In genomic region chr15:97324311-97324710, GRCm38 (mm10) we compare ENCODE assay signal across 26 mouse cellular contexts.
DNase-seq lines count a peak whose midpoint lies in the region; ATAC-seq and TF ChIP-seq lines count a peak whose summit lies in the region.
"Had no signal": no experiment of that assay in that cellular context is flagged by ENCODE, and none has a peak within 500 bp of the region (broad histone marks: within the 10 kb centered on the region; RNA-seq: fewer than 3 reads in every experiment).

No protein-coding gene starts in this region.

- WGBS in hindbrain, embryonic 14.5 days = 58% methylated on average over 9 of the region's 9 CpGs
- 75% methylated on average over 9 of the region's 9 CpGs for WGBS in hindbrain, embryonic 10.5 days
- WGBS in midbrain, embryonic 10.5 days = 75% methylated on average over 9 of the region's 9 CpGs
- WGBS in midbrain, embryonic 16.5 days = 49% methylated on average over 9 of the region's 9 CpGs
- WGBS in midbrain, postnatal 0 days = 45% methylated on average over 9 of the region's 9 CpGs

- H3K4me3 ChIP-seq in hindbrain, embryonic 14.5 days (replicated peaks; ENCODE audit: low read length) = no peak overlapping the region
- no peak overlapping the region for H3K4me3 ChIP-seq in hindbrain, embryonic 10.5 days
- H3K4me3 ChIP-seq in midbrain, embryonic 10.5 days = no peak overlapping the region
- no peak overlapping the region for H3K4me3 ChIP-seq in midbrain, embryonic 16.5 days (ENCODE audit: low read depth, low read length)
- no peak overlapping the region for H3K4me3 ChIP-seq in midbrain, postnatal 0 days (ENCODE audit: low read depth, low read length)
- H3K4me3 ChIP-seq: embryonic facial prominence, embryonic 15.5 days; heart, adult 2 months; hindbrain, embryonic 15.5 days; intestine, embryonic 15.5 days; layer of hippocampus, adult 2 months had no signal

- H3K36me3 ChIP-seq in hindbrain, embryonic 14.5 days (replicated peaks; ENCODE audit: control insufficient read depth, insufficient read depth) = no peaks in the 10 kb centered on the region
- H3K36me3 ChIP-seq in hindbrain, embryonic 10.5 days = no peaks in the 10 kb centered on the region
- H3K36me3 ChIP-seq in midbrain, embryonic 10.5 days = no peaks in the 10 kb centered on the region
- no peaks in the 10 kb centered on the region for H3K36me3 ChIP-seq in midbrain, embryonic 16.5 days (ENCODE audit: control insufficient read depth, insufficient read depth, low read length)
- no peaks in the 10 kb centered on the region for H3K36me3 ChIP-seq in midbrain, postnatal 0 days (ENCODE audit: insufficient read depth, low read length)
- H3K36me3 ChIP-seq: embryonic facial prominence, embryonic 15.5 days; G1E; heart, embryonic 13.5 days; hindbrain, embryonic 15.5 days; intestine, embryonic 15.5 days had no signal

- TF ChIP-seq CTCF in midbrain, postnatal 0 days (IDR thresholded peaks at IDR 0.05) = no peak

- 0 out of 2 replicates have a peak overlapping the region, but pooled peaks have one; percentile 7 for H3K27ac ChIP-seq in hindbrain, embryonic 14.5 days
- no peak overlapping the region for H3K27ac ChIP-seq in hindbrain, embryonic 10.5 days
- 0 out of 2 replicates have a peak overlapping the region, but pooled peaks have one; percentile 9 for H3K27ac ChIP-seq in midbrain, embryonic 10.5 days (replicated peaks)
- H3K27ac ChIP-seq in midbrain, embryonic 16.5 days (ENCODE audit: low read length) = no peak overlapping the region
- H3K27ac ChIP-seq in midbrain, postnatal 0 days (ENCODE audit: low read depth, low read length) = 0 out of 2 replicates have a peak overlapping the region, but pooled peaks have one; percentile 4
- H3K27ac ChIP-seq: embryonic facial prominence, embryonic 15.5 days; heart, adult 2 months; heart, embryonic 13.5 days; hindbrain, embryonic 15.5 days; intestine, embryonic 15.5 days; layer of hippocampus, adult 2 months; macrophage had no signal

- H3K4me1 ChIP-seq in hindbrain, embryonic 14.5 days (replicated peaks; ENCODE audit: control insufficient read depth, insufficient read depth, low read length) = no peaks in the 10 kb centered on the region
- 0 out of 2 replicates have a peak, but pooled peaks cover 5% of the 10 kb centered on the region for H3K4me1 ChIP-seq in hindbrain, embryonic 10.5 days (replicated peaks)
- peaks cover 5% of the 10 kb centered on the region; the same call in 1 of the 2 replicates for H3K4me1 ChIP-seq in midbrain, embryonic 10.5 days
- H3K4me1 ChIP-seq in midbrain, embryonic 16.5 days (ENCODE audit: control insufficient read depth, insufficient read depth, low read length) = peaks cover 7% of the 10 kb centered on the region
- peaks cover 3% of the 10 kb centered on the region; the same call in 1 of the 2 replicates for H3K4me1 ChIP-seq in midbrain, postnatal 0 days (ENCODE audit: insufficient read depth, low read length)
- H3K4me1 ChIP-seq: embryonic facial prominence, embryonic 15.5 days; heart, embryonic 13.5 days; hindbrain, embryonic 15.5 days; intestine, embryonic 15.5 days had no signal

- H3K27me3 ChIP-seq in hindbrain, embryonic 14.5 days (ENCODE audit: control insufficient read depth, insufficient read depth, low read length) = no peaks in the 10 kb centered on the region
- H3K27me3 ChIP-seq in hindbrain, embryonic 10.5 days (ENCODE audit: insufficient read depth, poor library complexity, severe bottlenecking) = no peaks in the 10 kb centered on the region
- H3K27me3 ChIP-seq in midbrain, embryonic 10.5 days (ENCODE audit: low read depth, poor library complexity, severe bottlenecking) = no peaks in the 10 kb centered on the region
- no peaks in the 10 kb centered on the region for H3K27me3 ChIP-seq in midbrain, embryonic 16.5 days (ENCODE audit: control insufficient read depth, insufficient read depth, low read depth, low read length)
- H3K27me3 ChIP-seq in midbrain, postnatal 0 days (ENCODE audit: insufficient read depth, low read length) = no peaks in the 10 kb centered on the region
- H3K27me3 ChIP-seq: CH12.LX; embryonic facial prominence, embryonic 15.5 days; heart, embryonic 13.5 days; hindbrain, embryonic 15.5 days; intestine, embryonic 15.5 days had no signal

- no peak for ATAC-seq in hindbrain, embryonic 14.5 days (ENCODE audit: low FRiP score)
- no peak; the same call in 1 of the 2 replicates for ATAC-seq in midbrain, embryonic 16.5 days
- no peak for ATAC-seq in midbrain, postnatal 0 days (ENCODE audit: low FRiP score)
- no peak for ATAC-seq in activated CD4-positive, CD25-positive, alpha-beta regulatory T cell, adult 4 months
- ATAC-seq: forebrain, embryonic 16.5 days; intestine, embryonic 15.5 days had no signal

- H3K4me2 ChIP-seq in hindbrain, embryonic 14.5 days (replicated peaks) = no peak overlapping the region
- H3K4me2 ChIP-seq in midbrain, embryonic 16.5 days (ENCODE audit: low read length) = no peak overlapping the region
- no peak overlapping the region for H3K4me2 ChIP-seq in midbrain, postnatal 0 days (ENCODE audit: low read depth, low read length, poor library complexity, severe bottlenecking)
- H3K4me2 ChIP-seq: embryonic facial prominence, embryonic 15.5 days; hindbrain, embryonic 15.5 days had no signal

- H3K9me3 ChIP-seq in hindbrain, embryonic 14.5 days (ENCODE audit: control insufficient read depth, low read length) = no peaks in the 10 kb centered on the region
- 0 out of 2 replicates have a peak, but pooled peaks cover 2% of the 10 kb centered on the region for H3K9me3 ChIP-seq in hindbrain, embryonic 10.5 days
- H3K9me3 ChIP-seq in midbrain, embryonic 10.5 days (replicated peaks) = 0 out of 2 replicates have a peak, but pooled peaks cover 2% of the 10 kb centered on the region
- no peaks in the 10 kb centered on the region for H3K9me3 ChIP-seq in midbrain, embryonic 16.5 days (replicated peaks; ENCODE audit: control insufficient read depth, low read length, poor library complexity, severe bottlenecking)
- H3K9me3 ChIP-seq in midbrain, postnatal 0 days (ENCODE audit: low read length) = no peaks in the 10 kb centered on the region
- H3K9me3 ChIP-seq: embryonic facial prominence, embryonic 15.5 days; hindbrain, embryonic 15.5 days; intestine, embryonic 15.5 days had no signal

- H3K9ac ChIP-seq in hindbrain, embryonic 14.5 days = no peak overlapping the region
- no peak overlapping the region for H3K9ac ChIP-seq in midbrain, embryonic 16.5 days (ENCODE audit: low read depth, low read length)
- no peak overlapping the region for H3K9ac ChIP-seq in midbrain, postnatal 0 days (replicated peaks; ENCODE audit: low read length, poor library complexity, severe bottlenecking)
- H3K9ac ChIP-seq: embryonic facial prominence, embryonic 15.5 days; heart, embryonic 13.5 days; hindbrain, embryonic 15.5 days; intestine, embryonic 15.5 days had no signal

- no peak for DNase-seq in hindbrain, embryonic 14.5 days (ENCODE audit: low spot score)
- DNase-seq in hindbrain, embryonic 10.5 days (ENCODE audit: low spot score) = no peak
- DNase-seq in midbrain, embryonic 10.5 days (ENCODE audit: low spot score) = no peak
- peak; percentile 47 for DNase-seq in midbrain, postnatal 0 days (ENCODE audit: low spot score)
- no peak for DNase-seq in layer of hippocampus, postnatal 25 days (ENCODE audit: extremely low spot score in 1 of 2, low spot score in 1 of 2)
- DNase-seq: adrenal gland, postnatal 10 days; B cell, adult 2 months; cerebellum, adult 8-10 months; cerebellum, postnatal 36 days; gastrocnemius, postnatal 14 days; heart, adult 2 months; heart, postnatal 14 days; kidney, postnatal 14 days; layer of hippocampus, postnatal 36 days; right cerebral cortex, postnatal 14 days had no signal

Comparison
In these comparisons a context has a peak if more than half of its experiments do, and no peak if none do; other contexts are left out.
1. H3K27ac ChIP-seq: peak in hindbrain, embryonic 14.5 days (single experiment), midbrain, embryonic 10.5 days (single experiment) and midbrain, postnatal 0 days (single experiment); none in hindbrain, embryonic 10.5 days (single experiment) and midbrain, embryonic 16.5 days (single experiment).